Mouse (Mus musculus): Measurements from ENCODE around the gene Entpd7. TPM values are rescaled to one million over a fixed set of nuclear protein-coding genes. Genes with fewer than 3 reads are reported as not detected.

Entpd7 gene
- polyA plus RNA-seq, 1 experiment = 15.2 TPM

DNA sequence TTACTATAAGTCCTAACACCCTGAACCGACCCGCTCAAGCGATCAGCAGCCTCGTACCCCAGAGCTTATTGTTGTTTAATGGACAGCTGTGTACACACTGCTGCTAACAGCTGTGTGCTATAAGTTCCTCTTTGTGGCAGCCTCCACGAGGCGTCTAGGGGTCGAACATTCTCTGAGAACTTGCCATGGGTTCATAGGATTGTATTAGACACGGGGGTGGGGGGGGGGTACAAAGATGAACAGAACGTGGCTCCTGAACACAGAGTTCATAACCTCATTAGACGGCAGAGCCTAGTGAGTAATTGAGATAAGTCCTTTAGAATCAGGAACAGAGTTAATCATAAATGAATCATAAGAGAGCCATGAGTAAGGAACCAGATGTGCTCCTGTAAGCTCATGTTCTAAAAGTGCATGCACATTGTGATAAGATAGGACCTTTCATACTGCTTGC is 6.1 kb downstream of the Entpd7 start:
- TF ChIP-seq CTCF (IDR thresholded peaks at IDR 0.05; ENCODE audit: borderline replicate concordance, insufficient read depth, low read length) (no peak), POLR2A (IDR thresholded peaks at IDR 0.05; ENCODE audit: low read depth, low read length) (no peak)
- peaks cover 13% of the 10 kb centered on the region for H3K4me1 ChIP-seq (ENCODE audit: control insufficient read depth, insufficient read depth, low read length)

DNA sequence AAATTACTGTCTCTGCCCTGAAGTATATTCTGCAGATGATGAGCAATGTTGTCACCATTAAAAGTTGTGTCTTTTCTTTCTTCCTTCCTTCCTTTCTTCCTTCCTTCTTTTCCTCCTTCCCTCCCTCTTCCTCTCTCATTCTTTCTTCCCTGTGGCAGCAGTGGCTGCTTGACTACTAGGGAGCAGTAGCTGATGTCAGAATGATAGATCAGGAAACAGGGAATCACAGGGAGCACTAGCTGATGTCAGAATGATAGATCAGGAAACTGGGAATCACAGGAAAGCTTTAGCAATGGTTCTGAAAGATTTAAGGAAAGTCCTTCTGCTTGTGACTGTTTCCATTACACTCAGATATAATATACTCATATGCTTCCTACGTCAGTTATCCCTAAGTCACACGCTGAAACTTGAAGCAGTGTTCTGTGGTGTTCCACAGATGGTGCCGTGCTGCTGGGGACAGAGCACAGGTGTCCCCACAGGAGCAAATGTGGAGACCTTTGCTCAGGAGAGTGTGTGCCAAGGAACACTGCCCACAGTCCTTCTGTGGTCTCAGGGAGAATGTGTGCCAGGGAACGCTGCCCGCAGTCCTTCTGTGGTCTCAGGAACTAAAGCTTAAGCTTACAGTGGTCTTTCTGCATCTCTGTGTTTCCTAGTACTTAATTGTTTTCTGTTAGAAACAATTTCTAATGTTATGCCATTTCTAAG is 8.3 kb downstream of the Entpd7 start:
- Histone ChIP-seq H3K27ac (ENCODE audit: insufficient read depth, low read length) (no peak overlapping the region), H3K4me1 (ENCODE audit: control insufficient read depth, insufficient read depth, low read length) (peaks cover 11% of the 10 kb centered on the region)
- no peak for TF ChIP-seq POLR2A (IDR thresholded peaks at IDR 0.05; ENCODE audit: low read depth, low read length)
- no peak for TF ChIP-seq CTCF (IDR thresholded peaks at IDR 0.05; ENCODE audit: borderline replicate concordance, insufficient read depth, low read length)

More for the DNA sequence above, 6.1 kb downstream of the Entpd7 start:
- no peak overlapping the region for H3K4me3 ChIP-seq (ENCODE audit: insufficient read depth, low read length)
- H3K27ac ChIP-seq (ENCODE audit: insufficient read depth, low read length) = peak overlapping the region; percentile 46; the same call in 1 of the 2 replicates

DNA sequence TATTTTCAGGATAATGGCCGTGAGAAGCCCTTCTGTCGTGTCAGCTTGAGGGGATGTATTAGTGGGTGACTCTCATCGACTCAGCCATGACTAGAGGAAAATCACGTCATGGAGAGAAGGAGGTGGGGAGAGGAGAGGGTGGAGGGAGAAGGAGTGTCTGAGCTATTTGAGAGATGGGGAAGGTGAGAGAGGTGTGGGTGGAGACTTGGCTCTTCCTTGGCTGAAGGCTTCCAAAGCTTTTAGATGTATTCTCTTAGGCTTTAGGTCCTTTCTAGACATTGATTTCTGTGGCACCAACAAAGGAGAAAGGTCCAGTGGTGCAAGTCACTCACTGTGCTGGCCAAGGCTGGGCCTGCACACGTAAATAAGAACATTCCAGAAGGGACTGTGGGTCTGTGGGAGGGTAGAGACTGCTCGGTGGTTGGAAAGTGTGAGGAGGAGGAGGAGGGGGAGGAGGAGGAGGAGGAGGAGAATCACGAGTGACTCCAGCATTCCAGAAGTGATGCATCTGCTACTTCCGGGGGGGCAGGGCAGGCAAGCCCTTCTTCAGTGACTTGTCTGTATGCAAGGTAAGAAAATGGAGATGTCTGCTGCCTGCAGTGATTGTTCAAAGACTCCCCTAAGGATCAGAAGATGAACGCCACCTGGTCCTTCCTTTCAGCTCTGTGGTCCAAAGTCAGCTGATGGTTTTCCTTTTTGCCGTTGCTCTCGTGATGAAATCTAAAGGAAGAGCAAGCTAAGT is 9.7 kb downstream of the Entpd7 start:
- Histone ChIP-seq H3K4me3 (ENCODE audit: insufficient read depth, low read length) (no peak overlapping the region), H3K27ac (ENCODE audit: insufficient read depth, low read length) (no peak overlapping the region; the same call in 1 of the 2 replicates), H3K4me1 (ENCODE audit: control insufficient read depth, insufficient read depth, low read length) (peaks cover 10% of the 10 kb centered on the region)
- TF ChIP-seq POLR2A (IDR thresholded peaks at IDR 0.05; ENCODE audit: low read depth, low read length) = no peak
- no peak for TF ChIP-seq CTCF (IDR thresholded peaks at IDR 0.05; ENCODE audit: borderline replicate concordance, insufficient read depth, low read length)

More for the DNA sequence above, 8.3 kb downstream of the Entpd7 start:
- no peak overlapping the region for H3K4me3 ChIP-seq (ENCODE audit: insufficient read depth, low read length)

DNA sequence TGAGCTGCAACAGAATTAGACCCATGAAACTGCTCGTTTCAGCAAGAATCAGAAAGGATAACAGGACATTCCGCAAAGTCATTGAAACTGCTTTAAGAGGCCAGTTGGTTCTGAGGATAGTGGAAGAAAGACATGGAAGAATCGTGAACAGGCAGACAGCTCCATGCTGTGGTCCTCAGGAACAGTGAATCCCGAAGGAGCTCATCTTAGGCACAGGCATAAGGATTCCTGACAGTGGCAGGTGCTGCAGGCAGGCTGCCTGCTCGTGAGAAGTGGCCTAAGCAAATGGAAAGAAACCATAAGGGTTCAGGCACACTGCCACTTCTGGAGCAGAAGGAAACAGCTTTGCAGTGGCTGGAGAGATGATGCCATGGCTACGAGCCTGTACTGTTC is 10.3 kb downstream of the Entpd7 start:
- no peak for TF ChIP-seq POLR2A (IDR thresholded peaks at IDR 0.05; ENCODE audit: low read depth, low read length)
- no peak for TF ChIP-seq CTCF (IDR thresholded peaks at IDR 0.05; ENCODE audit: borderline replicate concordance, insufficient read depth, low read length)
- Histone ChIP-seq H3K4me3 (ENCODE audit: insufficient read depth, low read length) (no peak overlapping the region), H3K27ac (ENCODE audit: insufficient read depth, low read length) (no peak overlapping the region), H3K4me1 (ENCODE audit: control insufficient read depth, insufficient read depth, low read length) (peaks cover 8% of the 10 kb centered on the region)

DNA sequence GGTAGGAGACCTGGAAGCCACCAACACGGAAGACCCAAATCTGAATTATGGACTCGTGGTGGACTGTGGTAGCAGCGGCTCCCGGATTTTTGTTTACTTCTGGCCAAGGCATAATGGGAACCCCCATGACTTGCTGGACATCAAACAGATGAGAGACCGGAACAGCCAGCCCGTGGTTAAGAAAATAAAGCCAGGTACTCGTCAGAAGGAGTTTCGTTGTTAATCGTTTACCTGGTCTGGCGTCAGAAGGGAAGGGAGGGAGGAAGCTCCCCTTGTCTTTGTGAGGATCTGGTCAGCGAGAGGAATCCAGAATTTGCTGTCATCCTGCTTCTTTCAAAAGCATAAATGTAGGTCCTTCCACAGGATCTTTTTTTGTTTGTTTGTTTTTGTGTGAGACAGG is 14.7 kb downstream of the Entpd7 start:
- H3K4me3 ChIP-seq (ENCODE audit: insufficient read depth, low read length) = no peak overlapping the region
- TF ChIP-seq CTCF (IDR thresholded peaks at IDR 0.05; ENCODE audit: borderline replicate concordance, insufficient read depth, low read length) (no peak), POLR2A (IDR thresholded peaks at IDR 0.05; ENCODE audit: low read depth, low read length) (no peak)

DNA sequence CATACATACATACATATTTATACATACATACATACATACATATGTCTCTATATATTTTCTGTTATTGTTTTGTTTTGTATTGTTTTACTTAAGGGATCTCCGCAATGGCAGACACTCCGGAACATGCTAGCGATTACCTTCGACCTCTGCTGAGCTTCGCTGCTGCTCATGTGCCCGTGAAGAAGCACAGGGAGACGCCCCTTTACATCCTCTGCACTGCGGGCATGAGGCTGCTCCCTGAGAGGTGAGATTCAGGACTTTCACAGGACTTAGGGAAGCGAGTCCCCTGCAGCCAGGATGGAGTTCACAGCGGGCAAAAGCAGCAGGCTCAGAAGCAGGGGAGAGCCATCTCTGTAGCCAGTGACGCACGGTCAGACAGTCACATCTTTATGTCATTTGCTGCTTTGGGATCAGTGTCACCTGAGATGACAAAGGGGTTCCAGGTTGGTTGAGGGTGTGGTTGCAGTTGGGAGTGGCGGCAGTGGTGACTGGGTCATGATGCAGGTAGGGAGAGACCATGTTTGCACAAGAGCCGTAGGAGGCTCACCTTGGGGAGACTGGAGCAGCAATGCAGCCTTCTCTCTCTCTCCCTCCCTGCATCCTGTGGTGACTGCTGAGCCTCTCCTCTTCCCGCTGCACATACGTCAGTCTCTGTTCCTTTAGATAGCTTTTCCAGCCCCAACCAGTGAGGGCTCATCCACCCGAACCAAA is 15.5 kb downstream of the Entpd7 start:
- TF ChIP-seq CTCF (IDR thresholded peaks at IDR 0.05; ENCODE audit: borderline replicate concordance, insufficient read depth, low read length) = no peak
- Histone ChIP-seq H3K4me1 (ENCODE audit: control insufficient read depth, insufficient read depth, low read length) (no peaks in the 10 kb centered on the region), H3K27ac (ENCODE audit: insufficient read depth, low read length) (no peak overlapping the region), H3K4me3 (ENCODE audit: insufficient read depth, low read length) (no peak overlapping the region)

More for the DNA sequence above, 14.7 kb downstream of the Entpd7 start:
- no peaks in the 10 kb centered on the region for H3K4me1 ChIP-seq (ENCODE audit: control insufficient read depth, insufficient read depth, low read length)
- H3K27ac ChIP-seq (ENCODE audit: insufficient read depth, low read length) = no peak overlapping the region

DNA sequence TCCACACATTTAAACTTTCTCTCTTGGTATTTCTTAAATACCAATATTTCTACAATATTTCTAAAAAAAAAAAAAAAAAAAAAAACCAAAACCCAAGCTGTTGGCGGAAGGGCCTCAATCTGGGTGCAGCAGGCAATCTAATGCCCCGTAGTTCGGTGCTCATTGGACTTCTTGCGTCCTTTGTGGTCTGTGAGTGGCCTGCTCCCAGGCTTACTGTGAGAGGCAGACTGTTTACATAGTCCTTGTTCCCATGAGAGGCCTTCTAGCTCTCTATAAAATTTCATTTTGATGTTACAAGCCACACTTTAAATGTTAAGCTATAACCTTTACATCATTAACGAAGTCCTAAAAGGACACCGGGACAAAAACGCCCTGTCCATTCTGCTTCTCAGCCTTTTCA is 18.7 kb downstream of the Entpd7 start:
- TF ChIP-seq POLR2A (IDR thresholded peaks at IDR 0.05; ENCODE audit: low read depth, low read length) = no peak
- no peak for TF ChIP-seq CTCF (IDR thresholded peaks at IDR 0.05; ENCODE audit: borderline replicate concordance, insufficient read depth, low read length)

DNA sequence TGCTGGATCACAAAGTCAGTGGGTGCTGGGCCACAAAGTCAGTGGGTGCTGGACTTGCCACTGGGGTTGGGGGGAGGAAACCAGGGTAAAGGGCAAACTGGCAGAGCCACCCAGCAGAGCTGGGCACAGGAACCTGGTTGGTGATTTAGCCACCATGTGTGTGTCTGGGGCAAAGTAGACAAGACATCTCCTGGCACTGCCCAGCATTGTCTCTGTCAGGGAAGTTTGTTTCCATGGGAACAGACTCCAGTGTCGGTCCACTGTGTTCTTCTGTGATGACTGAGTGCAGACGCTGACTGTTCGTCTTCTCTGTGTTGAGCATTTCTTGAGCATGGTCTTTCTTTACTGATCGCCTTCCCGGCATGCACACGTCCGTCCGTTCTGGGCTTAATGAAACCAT is 19.8 kb downstream of the Entpd7 start:
- Histone ChIP-seq H3K27ac (ENCODE audit: insufficient read depth, low read length) (no peak overlapping the region), H3K4me3 (ENCODE audit: insufficient read depth, low read length) (no peak overlapping the region), H3K4me1 (ENCODE audit: control insufficient read depth, insufficient read depth, low read length) (no peaks in the 10 kb centered on the region)
- no peak for TF ChIP-seq POLR2A (IDR thresholded peaks at IDR 0.05; ENCODE audit: low read depth, low read length)
- TF ChIP-seq CTCF (IDR thresholded peaks at IDR 0.05; ENCODE audit: borderline replicate concordance, insufficient read depth, low read length) = no peak

More for the DNA sequence above, 18.7 kb downstream of the Entpd7 start:
- Histone ChIP-seq H3K4me3 (ENCODE audit: insufficient read depth, low read length) (no peak overlapping the region), H3K27ac (ENCODE audit: insufficient read depth, low read length) (no peak overlapping the region), H3K4me1 (ENCODE audit: control insufficient read depth, insufficient read depth, low read length) (no peaks in the 10 kb centered on the region)

DNA sequence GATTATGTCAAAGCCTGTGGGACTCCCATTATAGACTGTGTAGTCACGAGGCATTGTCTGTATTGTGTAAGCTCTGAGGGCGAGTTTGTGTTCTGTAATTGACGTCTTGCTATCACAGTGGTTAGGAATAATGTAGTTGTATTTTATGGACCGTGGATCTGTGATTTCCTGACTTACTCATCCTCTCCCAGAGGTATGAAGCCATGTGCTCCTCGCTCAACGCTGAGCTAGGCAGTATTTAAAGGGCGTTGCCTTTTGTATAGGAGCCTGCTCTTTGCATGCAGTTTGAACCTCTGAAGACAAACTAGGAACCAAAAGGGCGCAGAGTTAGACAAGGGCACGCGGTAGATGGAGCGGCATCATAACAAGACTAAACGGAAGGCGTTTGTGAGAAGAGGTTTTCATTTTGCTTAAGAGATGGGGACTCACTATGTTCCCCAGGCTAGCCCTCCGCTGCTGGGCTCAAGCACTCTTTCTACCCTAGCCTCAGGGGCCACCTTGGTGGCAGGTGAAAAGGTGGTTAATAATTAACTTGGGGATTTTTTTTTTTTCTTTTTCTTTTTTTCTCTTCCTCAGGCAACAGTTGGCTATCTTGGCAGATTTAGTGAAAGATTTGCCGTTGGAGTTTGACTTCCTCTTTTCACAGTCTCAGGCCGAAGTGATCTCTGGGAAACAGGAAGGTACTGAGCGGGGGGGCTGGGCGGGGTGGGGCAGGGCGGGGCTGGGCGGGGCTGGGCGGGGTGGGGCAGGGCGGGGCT is 21.9 kb downstream of the Entpd7 start:
- TF ChIP-seq POLR2A (IDR thresholded peaks at IDR 0.05; ENCODE audit: low read depth, low read length) = no peak
- TF ChIP-seq CTCF (IDR thresholded peaks at IDR 0.05; ENCODE audit: borderline replicate concordance, insufficient read depth, low read length) = no peak
- no peaks in the 10 kb centered on the region for H3K4me1 ChIP-seq (ENCODE audit: control insufficient read depth, insufficient read depth, low read length)
- no peak overlapping the region for H3K4me3 ChIP-seq (ENCODE audit: insufficient read depth, low read length)
- no peak overlapping the region for H3K27ac ChIP-seq (ENCODE audit: insufficient read depth, low read length)
